Comparison of ENCODE assay signal across 26 mouse cellular contexts in genomic region chr1:131092173-131092572, GRCm38 (mm10). TPM values are rescaled to one million over a fixed set of nuclear protein-coding genes. Genes with fewer than 3 reads are reported as not detected.
DNase-seq lines count a peak whose midpoint lies in the region; ATAC-seq and TF ChIP-seq lines count a peak whose summit lies in the region.
"Had no signal": no experiment of that assay in that cellular context is flagged by ENCODE, and none has a peak within 500 bp of the region (broad histone marks: within the 10 kb centered on the region; RNA-seq: fewer than 3 reads in every experiment).

No protein-coding gene starts in this region.

- 0 out of 2 replicates have a peak overlapping the region, but pooled peaks have one; percentile 52 for H3K4me2 ChIP-seq in heart, embryonic 14.5 days (ENCODE audit: low read length)
- no peak overlapping the region for H3K4me2 ChIP-seq in heart, embryonic 12.5 days
- H3K4me2 ChIP-seq in stomach, postnatal 0 days (replicated peaks; ENCODE audit: low read depth): no peak overlapping the region
- H3K4me2 ChIP-seq: embryonic facial prominence, embryonic 15.5 days; forebrain, embryonic 15.5 days; limb, embryonic 12.5 days; lung, embryonic 15.5 days; midbrain, embryonic 12.5 days had no signal

- peaks cover 8% of the 10 kb centered on the region; the same call in 1 of the 2 replicates for H3K36me3 ChIP-seq in heart, embryonic 14.5 days (ENCODE audit: control insufficient read depth, insufficient read depth, low read length)
- H3K36me3 ChIP-seq in heart, embryonic 12.5 days: no peaks in the 10 kb centered on the region
- H3K36me3 ChIP-seq in stomach, postnatal 0 days (ENCODE audit: control insufficient read depth, insufficient read depth, low read length): no peaks in the 10 kb centered on the region
- H3K36me3 ChIP-seq: embryonic facial prominence, embryonic 15.5 days; forebrain, embryonic 15.5 days; limb, embryonic 12.5 days; lung, embryonic 15.5 days; midbrain, embryonic 12.5 days had no signal

- H3K9ac ChIP-seq in heart, embryonic 14.5 days (ENCODE audit: low read length): no peak overlapping the region
- H3K9ac ChIP-seq in heart, embryonic 12.5 days: no peak overlapping the region
- H3K9ac ChIP-seq in stomach, postnatal 0 days (ENCODE audit: low read length): no peak overlapping the region
- H3K9ac ChIP-seq: embryonic facial prominence, embryonic 15.5 days; forebrain, embryonic 15.5 days; limb, embryonic 12.5 days; liver, embryonic 14.5 days; lung, embryonic 15.5 days; midbrain, embryonic 12.5 days had no signal

- H3K4me3 ChIP-seq in gastrocnemius, adult 2 months: no peak overlapping the region; the same call in 1 of the 2 replicates
- H3K4me3 ChIP-seq in heart, embryonic 14.5 days (ENCODE audit: control insufficient read depth in 1 of 2, insufficient read depth in 1 of 2, low read depth in 1 of 2, low read length in 2 of 2): no peak overlapping the region
- no peak overlapping the region for H3K4me3 ChIP-seq in heart, embryonic 12.5 days
- no peak overlapping the region for H3K4me3 ChIP-seq in stomach, postnatal 0 days (ENCODE audit: low read depth, low read length)
- H3K4me3 ChIP-seq: embryonic facial prominence, embryonic 15.5 days; forebrain, embryonic 15.5 days; hindbrain, embryonic 10.5 days; limb, embryonic 12.5 days; lung, embryonic 15.5 days; midbrain, embryonic 12.5 days had no signal

- TF ChIP-seq CTCF in gastrocnemius, adult 2 months (IDR thresholded peaks at IDR 0.05): no peak
- TF ChIP-seq CTCF in stomach, postnatal 0 days (IDR thresholded peaks at IDR 0.05; ENCODE audit: low read depth): no peak

- peaks cover 65 to 88% of the 10 kb centered on the region in 2 experiments for H3K4me1 ChIP-seq in heart, embryonic 14.5 days (ENCODE audit: control insufficient read depth in 2 of 2, insufficient read depth in 2 of 2, low read length in 2 of 2)
- H3K4me1 ChIP-seq in heart, embryonic 12.5 days (replicated peaks): peaks cover 88% of the 10 kb centered on the region
- H3K4me1 ChIP-seq in stomach, postnatal 0 days (replicated peaks; ENCODE audit: control insufficient read depth, insufficient read depth): peaks cover 30% of the 10 kb centered on the region

- no peak for TF ChIP-seq EP300 in stomach, postnatal 0 days (optimal IDR thresholded peaks at IDR 0.05)

- H3K27ac ChIP-seq in gastrocnemius, adult 2 months: peak overlapping the region; percentile 93
- H3K27ac ChIP-seq in heart, embryonic 14.5 days (replicated peaks in 1 of 2; ENCODE audit: control insufficient read depth in 1 of 2, insufficient read depth in 1 of 2, low read depth in 2 of 2, low read length in 2 of 2): peak overlapping the region; percentile 2 to 94; a peak in 2 of 4 replicates
- no peak overlapping the region; the same call in 1 of the 2 replicates for H3K27ac ChIP-seq in heart, embryonic 12.5 days (ENCODE audit: poor library complexity, severe bottlenecking)
- H3K27ac ChIP-seq in stomach, postnatal 0 days (replicated peaks): no peak overlapping the region
- H3K27ac ChIP-seq: embryonic facial prominence, embryonic 15.5 days; forebrain, embryonic 15.5 days; hindbrain, embryonic 10.5 days; limb, embryonic 12.5 days; liver, embryonic 14.5 days; lung, embryonic 15.5 days; macrophage; midbrain, embryonic 12.5 days had no signal

- no peaks in the 10 kb centered on the region for H3K9me3 ChIP-seq in heart, embryonic 14.5 days (ENCODE audit: control insufficient read depth, low read length)
- no peaks in the 10 kb centered on the region for H3K9me3 ChIP-seq in heart, embryonic 12.5 days (replicated peaks)
- H3K9me3 ChIP-seq in stomach, postnatal 0 days (ENCODE audit: control insufficient read depth, low read length): no peaks in the 10 kb centered on the region
- H3K9me3 ChIP-seq: embryonic facial prominence, embryonic 15.5 days; forebrain, embryonic 15.5 days; hindbrain, embryonic 10.5 days; limb, embryonic 12.5 days; lung, embryonic 15.5 days; midbrain, embryonic 12.5 days had no signal

- no peak for DNase-seq in gastrocnemius, adult 2 months
- no peak for DNase-seq in gastrocnemius, postnatal 4 days (ENCODE audit: low spot score in 2 of 2)
- peak; percentile 54 for DNase-seq in 416B (ENCODE audit: low read depth)
- no peak for DNase-seq in stomach, postnatal 0 days (ENCODE audit: low spot score)
- no peak for DNase-seq in left cerebral cortex, adult 8-10 months (ENCODE audit: low spot score in 2 of 2)
- DNase-seq: adrenal gland, postnatal 25 days; cerebellum, adult 11 months; cerebellum, adult 9-11 months; gastrocnemius, postnatal 14 days; kidney, postnatal 14 days; layer of hippocampus, postnatal 36 days; right cerebral cortex, postnatal 14 days; spleen, adult 18-20 months had no signal

- ATAC-seq in heart, embryonic 14.5 days (ENCODE audit: insufficient number of reproducible peaks, insufficient read depth, low FRiP score, low read depth): no peak
- ATAC-seq in heart, embryonic 12.5 days (ENCODE audit: insufficient number of reproducible peaks, low FRiP score): no peak
- peak; percentile 31 for ATAC-seq in megakaryocyte, adult 5-6 weeks (ENCODE audit: poor library complexity, severe bottlenecking)
- ATAC-seq in stomach, postnatal 0 days (ENCODE audit: low FRiP score, low TSS enrichment): no peak
- ATAC-seq: forebrain, embryonic 15.5 days; hindbrain, embryonic 16.5 days; intestine, embryonic 16.5 days had no signal

- 70% methylated on average over 3 of the region's 3 CpGs for WGBS in heart, embryonic 14.5 days
- WGBS in heart, embryonic 12.5 days: 81% methylated on average over 3 of the region's 3 CpGs
- 85% methylated on average over 3 of the region's 3 CpGs for WGBS in stomach, postnatal 0 days

- H3K27me3 ChIP-seq in heart, embryonic 14.5 days (ENCODE audit: control insufficient read depth, insufficient read depth, low read length): no peaks in the 10 kb centered on the region
- no peaks in the 10 kb centered on the region for H3K27me3 ChIP-seq in heart, embryonic 12.5 days (replicated peaks)
- no peaks in the 10 kb centered on the region for H3K27me3 ChIP-seq in stomach, postnatal 0 days (ENCODE audit: control insufficient read depth, insufficient read depth, low read length)
- H3K27me3 ChIP-seq: embryonic facial prominence, embryonic 15.5 days; forebrain, embryonic 15.5 days; limb, embryonic 12.5 days; lung, embryonic 15.5 days; midbrain, embryonic 12.5 days had no signal

- intact Hi-C loops in gastrocnemius, adult 2 months (cut with DNase I): no loop called here

RNA-seq across cellular contexts. Expression of gene Mapkapk2, which starts 5.5 kb away (rescaled TPM):
- 100 to 1,000 TPM; 203 to 251 TPM for total RNA-seq in gastrocnemius, adult 2 months (2021)
- 100 to 1,000 TPM; 159 to 163 TPM for total RNA-seq in gastrocnemius, postnatal 4 days (2021)
- polyA plus RNA-seq in heart, embryonic 14.5 days (2014; fragmentation: Nextera tagmentation; extraction: Ambion mirVana): 59.9 and 96.1 TPM in 2 replicates
- 89.1 and 93.0 TPM in 2 replicates for polyA plus RNA-seq in heart, embryonic 12.5 days (2016; fragmentation: Nextera tagmentation; extraction: Ambion mirVana)
- total RNA-seq in megakaryocyte, adult 5-6 weeks (2015): 210 and 215 TPM in 2 replicates
- total RNA-seq in megakaryocyte, adult 5-6 weeks (2017): 210 and 216 TPM in 2 replicates
- polyA plus RNA-seq in stomach, postnatal 0 days (2015; fragmentation: Nextera tagmentation; extraction: Ambion mirVana): 34.6 and 35.4 TPM in 2 replicates
- 10 to 100 TPM; 28.3 to 33.7 (median 31.7) TPM for total RNA-seq in left cerebral cortex, adult 8-10 months (2022)

RNA-seq across cellular contexts. Expression of gene Dyrk3, which starts 46.0 kb away (rescaled TPM):
- total RNA-seq in gastrocnemius, adult 2 months (2021): not detected
- under 1 TPM; 0.17 to 0.29 TPM for total RNA-seq in gastrocnemius, postnatal 4 days (2021)
- polyA plus RNA-seq in heart, embryonic 14.5 days (2014; fragmentation: Nextera tagmentation; extraction: Ambion mirVana): 1.5 and 1.7 TPM in 2 replicates
- polyA plus RNA-seq in heart, embryonic 12.5 days (2016; fragmentation: Nextera tagmentation; extraction: Ambion mirVana): 6.5 and 8.8 TPM in 2 replicates
- 3.4 and 4.6 TPM in 2 replicates for total RNA-seq in megakaryocyte, adult 5-6 weeks (2015)
- 4.1 and 4.8 TPM in 2 replicates for total RNA-seq in megakaryocyte, adult 5-6 weeks (2017)
- polyA plus RNA-seq in stomach, postnatal 0 days (2015; fragmentation: Nextera tagmentation; extraction: Ambion mirVana): 1.4 TPM in 2 replicates
- total RNA-seq in left cerebral cortex, adult 8-10 months (2022): 10 to 100 TPM in 2 of 4 experiments, 1 to 10 TPM in 2; 7.8 to 11.0 (median 9.7) TPM

Comparison
In these comparisons a context has a peak if more than half of its experiments do, and no peak if none do; other contexts are left out.
1. H3K27ac ChIP-seq: peak in gastrocnemius, adult 2 months (single experiment) and heart, embryonic 14.5 days (2 of 2); none in heart, embryonic 12.5 days (single experiment) and stomach, postnatal 0 days (single experiment).
2. RNA of gene Mapkapk2, which starts 5.5 kb away (total RNA-seq): 203 to 251 TPM in gastrocnemius, adult 2 months, 210 to 216 TPM in megakaryocyte, adult 5-6 weeks and 159 to 163 TPM in gastrocnemius, postnatal 4 days; 28.3 to 33.7 TPM in left cerebral cortex, adult 8-10 months; every median in the first group is over 4 times any median in the second.